Mouse (Mus musculus) limb, embryonic 10.5 days (tissue): ENCODE results near the gene Gm17662. TPM values are rescaled to one million over a fixed set of nuclear protein-coding genes. Genes with fewer than 3 reads are reported as not detected.

Experiments used
- DNase-seq: peaks from one replicate; pipeline ENCODE4 v3.0.0-alpha.2; 2017; ENCODE audit warnings: low spot score
- H3K27ac ChIP-seq: fragments of 300-500 bp; sonication (generic); 2 replicates; pipeline ENCODE4 v1.5.1; 2016; ENCODE audit warnings: mild to moderate bottlenecking
- H3K27me3 ChIP-seq: fragments of 300-500 bp; sonication (generic); 2 replicates; pipeline ENCODE4 v1.6.1; 2016; ENCODE audit warnings: low read depth, mild to moderate bottlenecking; ENCODE audit not compliant: poor library complexity, severe bottlenecking
- H3K36me3 ChIP-seq: fragments of 300-500 bp; sonication (generic); 2 replicates; pipeline ENCODE4 v1.6.1; 2016; ENCODE audit warnings: mild to moderate bottlenecking, moderate library complexity
- H3K4me1 ChIP-seq: fragments of 300-500 bp; sonication (generic); 2 replicates; pipeline ENCODE4 v1.6.1; 2016
- H3K4me3 ChIP-seq: fragments of 300-500 bp; sonication (generic); 2 replicates; pipeline ENCODE4 v1.5.1; 2016; ENCODE audit warnings: mild to moderate bottlenecking, moderate library complexity
- H3K9me3 ChIP-seq: fragments of 300-500 bp; sonication (generic); replicated peaks from 2 replicates; pipeline ENCODE4 v1.6.1; 2016; ENCODE audit warnings: mild to moderate bottlenecking
- WGBS: fragments of 180-500 bp; shearing (Covaris S2); methylation state at CpG from one replicate; pipeline ENCODE4 v1.1.7; 2016; 5-methylcytosine and 5-hydroxymethylcytosine counted together
- polyA plus RNA-seq: library from polyadenylated mRNA; unstranded; fragments of >200 nt; fragmentation: Nextera tagmentation; extraction: Ambion mirVana; gene quantifications from 2 replicates; pipeline ENCODE4 v1.2.1, GENCODE M21; 2016

Gm17662 gene
- not detected in 2 replicates for polyA plus RNA-seq

GRCm38 (mm10) chr4:104857029-104857428 is at the start of gene Gm17662:
Gm17662 (plus strand) TSS chr4:104857329.
- no peaks in the 10 kb centered on the region for H3K4me1 ChIP-seq
- no peak within 1 kb of the TSS for H3K27ac ChIP-seq
- H3K36me3 ChIP-seq = no peaks in the 10 kb centered on the region
- no peak for DNase-seq
- no peaks in the 10 kb centered on the region for H3K9me3 ChIP-seq
- 79% methylated on average over 1 of the region's 1 CpGs for WGBS
- no peak within 1 kb of the TSS for H3K4me3 ChIP-seq
- H3K27me3 ChIP-seq = no peaks in the 10 kb centered on the region

GRCm38 (mm10) chr4:104810710-104811286 is 46.3 kb upstream of the Gm17662 start:
- Histone ChIP-seq H3K4me1 (peaks cover 16% of the 10 kb centered on the region), H3K9me3 (no peaks in the 10 kb centered on the region), H3K27ac (no peak overlapping the region), H3K36me3 (no peaks in the 10 kb centered on the region), H3K4me3 (no peak overlapping the region), H3K27me3 (no peaks in the 10 kb centered on the region)
- 74% methylated on average over 10 of the region's 10 CpGs for WGBS
- no peak for DNase-seq

- Histone ChIP-seq H3K36me3 (no peaks in the 10 kb centered on the region), H3K27ac (no peak overlapping the region), H3K27me3 (no peaks in the 10 kb centered on the region), H3K9me3 (no peaks in the 10 kb centered on the region), H3K4me3 (no peak overlapping the region), H3K4me1 (peaks cover 18% of the 10 kb centered on the region)
- 87% methylated on average over 2 of the region's 2 CpGs for WGBS
- DNase-seq = no peak
Measured at GRCm38 (mm10) chr4:104813617-104814016, 43.5 kb upstream of the Gm17662 start.

- no peak overlapping the region for H3K4me3 ChIP-seq
- DNase-seq = no peak
Measured at GRCm38 (mm10) chr4:104816519-104817232, 40.5 kb upstream of the Gm17662 start.

GRCm38 (mm10) chr4:104817509-104817908 is 39.6 kb upstream of the Gm17662 start:
- Histone ChIP-seq H3K4me3 (no peak overlapping the region), H3K9me3 (no peaks in the 10 kb centered on the region), H3K4me1 (0 out of 2 replicates have a peak, but pooled peaks cover 7% of the 10 kb centered on the region), H3K27me3 (no peaks in the 10 kb centered on the region), H3K36me3 (no peaks in the 10 kb centered on the region), H3K27ac (no peak overlapping the region)
- WGBS = 37% methylated on average over 2 of the region's 2 CpGs
- DNase-seq = no peak

More at GRCm38 (mm10) chr4:104816519-104817232, 40.5 kb upstream of the Gm17662 start:
- H3K9me3 ChIP-seq = no peaks in the 10 kb centered on the region
- H3K4me1 ChIP-seq = 0 out of 2 replicates have a peak, but pooled peaks cover 7% of the 10 kb centered on the region
- H3K27me3 ChIP-seq = no peaks in the 10 kb centered on the region
- 93% methylated on average over 4 of the region's 4 CpGs for WGBS
- no peaks in the 10 kb centered on the region for H3K36me3 ChIP-seq
- no peak overlapping the region for H3K27ac ChIP-seq

GRCm38 (mm10) chr4:104818986-104819385 is 38.1 kb upstream of the Gm17662 start:
- Histone ChIP-seq H3K27me3 (no peaks in the 10 kb centered on the region), H3K4me1 (0 out of 2 replicates have a peak, but pooled peaks cover 7% of the 10 kb centered on the region), H3K9me3 (no peaks in the 10 kb centered on the region), H3K4me3 (no peak overlapping the region), H3K27ac (no peak overlapping the region), H3K36me3 (no peaks in the 10 kb centered on the region)
- no peak for DNase-seq
- WGBS = 61% methylated on average over 4 of the region's 4 CpGs

GRCm38 (mm10) chr4:104819891-104820290 is 37.2 kb upstream of the Gm17662 start:
- 70% methylated on average over 4 of the region's 4 CpGs for WGBS
- no peak for DNase-seq

GRCm38 (mm10) chr4:104823597-104824101 is 33.5 kb upstream of the Gm17662 start:
- DNase-seq = no peak
- WGBS = 81% methylated on average over 4 of the region's 4 CpGs

More at GRCm38 (mm10) chr4:104819891-104820290, 37.2 kb upstream of the Gm17662 start:
- Histone ChIP-seq H3K4me3 (no peak overlapping the region), H3K27me3 (no peaks in the 10 kb centered on the region), H3K27ac (no peak overlapping the region), H3K4me1 (0 out of 2 replicates have a peak, but pooled peaks cover 7% of the 10 kb centered on the region), H3K9me3 (no peaks in the 10 kb centered on the region), H3K36me3 (no peaks in the 10 kb centered on the region)

GRCm38 (mm10) chr4:104824381-104825077 is 32.6 kb upstream of the Gm17662 start:
- Histone ChIP-seq H3K4me1 (no peaks in the 10 kb centered on the region), H3K36me3 (no peaks in the 10 kb centered on the region), H3K4me3 (no peak overlapping the region), H3K9me3 (no peaks in the 10 kb centered on the region), H3K27ac (no peak overlapping the region), H3K27me3 (no peaks in the 10 kb centered on the region; the same call in 1 of the 2 replicates)
- 89% methylated on average over 7 of the region's 7 CpGs for WGBS
- DNase-seq = no peak

More at GRCm38 (mm10) chr4:104823597-104824101, 33.5 kb upstream of the Gm17662 start:
- no peaks in the 10 kb centered on the region for H3K27me3 ChIP-seq
- no peaks in the 10 kb centered on the region for H3K9me3 ChIP-seq
- H3K27ac ChIP-seq = no peak overlapping the region
- 0 out of 2 replicates have a peak, but pooled peaks cover 2% of the 10 kb centered on the region for H3K4me1 ChIP-seq
- no peaks in the 10 kb centered on the region for H3K36me3 ChIP-seq
- no peak overlapping the region for H3K4me3 ChIP-seq

GRCm38 (mm10) chr4:104828939-104829338 is 28.2 kb upstream of the Gm17662 start:
- H3K27me3 ChIP-seq = no peaks in the 10 kb centered on the region; the same call in 1 of the 2 replicates
- DNase-seq = no peak
- no peak overlapping the region for H3K27ac ChIP-seq
- no peak overlapping the region for H3K4me3 ChIP-seq
- no peaks in the 10 kb centered on the region for H3K4me1 ChIP-seq
- WGBS = 86% methylated on average over 5 of the region's 5 CpGs
- no peaks in the 10 kb centered on the region for H3K9me3 ChIP-seq
- H3K36me3 ChIP-seq = no peaks in the 10 kb centered on the region

- DNase-seq = no peak
- Histone ChIP-seq H3K9me3 (no peaks in the 10 kb centered on the region), H3K27ac (no peak overlapping the region), H3K36me3 (no peaks in the 10 kb centered on the region), H3K4me1 (no peaks in the 10 kb centered on the region), H3K27me3 (no peaks in the 10 kb centered on the region), H3K4me3 (no peak overlapping the region)
- WGBS = 61% methylated on average over 5 of the region's 5 CpGs
Measured at GRCm38 (mm10) chr4:104835096-104835495, 22.0 kb upstream of the Gm17662 start.

GRCm38 (mm10) chr4:104838342-104838741 is 18.8 kb upstream of the Gm17662 start:
- H3K27ac ChIP-seq = no peak overlapping the region
- H3K4me3 ChIP-seq = no peak overlapping the region
- H3K9me3 ChIP-seq = no peaks in the 10 kb centered on the region
- no peak for DNase-seq
- no peaks in the 10 kb centered on the region for H3K27me3 ChIP-seq
- H3K4me1 ChIP-seq = no peaks in the 10 kb centered on the region
- 93% methylated on average over 2 of the region's 2 CpGs for WGBS
- H3K36me3 ChIP-seq = no peaks in the 10 kb centered on the region
